Comparison of ENCODE assay signal across 8 mouse cellular contexts in genomic region chr14:29723267-29723666, GRCm38 (mm10). TPM values are rescaled to one million over a fixed set of nuclear protein-coding genes. Genes with fewer than 3 reads are reported as not detected.
A peak's percentile ranks its signal among the peaks of the same experiment; 100 is the strongest.
DNase-seq lines count a peak whose midpoint lies in the region; ATAC-seq lines count a peak whose summit lies in the region.

No protein-coding gene starts in this region.

- DNase-seq in embryo, embryonic 10.5 days (ENCODE audit: low spot score), result peak; percentile 18
- no peak for DNase-seq in embryo, embryonic 9.5 days (ENCODE audit: extremely low spot score)
- DNase-seq in ovary, postnatal 36 days (ENCODE audit: low spot score), result peak; percentile 11
- no peak for DNase-seq in ovary, postnatal 10 days (ENCODE audit: low spot score)
- peak; percentile 45 for DNase-seq in left cerebral cortex, adult 11 months (ENCODE audit: low spot score)
- DNase-seq in right cerebral cortex, adult 2 months (ENCODE audit: low spot score in 2 of 2), result peak; percentile 68 to 72
- no peak for DNase-seq in adrenal gland, postnatal 4 days (ENCODE audit: low spot score in 2 of 2)

- ATAC-seq in erythroblast, adult 5-6 weeks (replicated peaks; ENCODE audit: low FRiP score, poor library complexity, severe bottlenecking), result no peak

RNA-seq across cellular contexts. Expression of gene Cacna2d3, which starts 1.6 kb away (rescaled TPM):
- total RNA-seq in erythroblast, adult 5-6 weeks (2015; ENCODE audit: low replicate concordance), result not detected in 2 replicates
- 0.28 TPM in 1 of 2 replicates, not detected in the other for total RNA-seq in erythroblast, adult 5-6 weeks (2017; ENCODE audit: low replicate concordance)
- 1 to 10 TPM; 3.0 TPM for total RNA-seq in adrenal gland, postnatal 4 days (2021)

Comparison
In these comparisons a context has a peak if more than half of its experiments do, and no peak if none do; other contexts are left out.
1. DNase-seq: peak in embryo, embryonic 10.5 days (single experiment), ovary, postnatal 36 days (single experiment), left cerebral cortex, adult 11 months (single experiment) and right cerebral cortex, adult 2 months (2 of 2); none in embryo, embryonic 9.5 days (single experiment), ovary, postnatal 10 days (single experiment) and adrenal gland, postnatal 4 days (0 of 2).